Mouse (Mus musculus) forebrain, embryonic 12.5 days (tissue): ENCODE data around the gene Gm37240. TPM values are rescaled to one million over a fixed set of nuclear protein-coding genes. Genes with fewer than 3 reads are reported as not detected.

Source experiments
- ATAC-seq: fragments of 200-750 bp; cut with Nextera tagmentation; 2 replicates; pipeline ENCODE4 v1.8.0; 2017; ENCODE audit warnings: moderate TSS enrichment; ENCODE audit not compliant: low FRiP score
- H3K27ac ChIP-seq: fragments of 300-500 bp; sonication (generic); 2 replicates; pipeline ENCODE4 v1.5.1; 2016; ENCODE audit warnings: mild to moderate bottlenecking
- H3K27me3 ChIP-seq: fragments of 300-500 bp; sonication (generic); 2 replicates; pipeline ENCODE4 v1.6.1; 2016; ENCODE audit warnings: mild to moderate bottlenecking
- H3K36me3 ChIP-seq: fragments of 300-500 bp; sonication (generic); replicated peaks from 2 replicates; pipeline ENCODE4 v1.6.1; 2016; ENCODE audit warnings: mild to moderate bottlenecking
- H3K4me1 ChIP-seq: fragments of 300-500 bp; sonication (generic); 2 replicates; pipeline ENCODE4 v1.6.1; 2016
- H3K4me2 ChIP-seq: fragments of 300-500 bp; sonication (generic); 2 replicates; pipeline ENCODE4 v1.6.1; 2016; ENCODE audit warnings: mild to moderate bottlenecking, moderate library complexity
- H3K4me3 ChIP-seq: fragments of 300-500 bp; sonication (generic); replicated peaks from 2 replicates; pipeline ENCODE4 v1.5.1; 2016; ENCODE audit warnings: mild to moderate bottlenecking
- H3K9ac ChIP-seq: fragments of 300-500 bp; sonication (generic); 2 replicates; pipeline ENCODE4 v1.6.1; 2016; ENCODE audit warnings: mild to moderate bottlenecking
- H3K9me3 ChIP-seq: fragments of 300-500 bp; sonication (generic); 2 replicates; pipeline ENCODE4 v1.6.1; 2016
- WGBS: fragments of 180-500 bp; shearing (Covaris S2); methylation state at CpG from one replicate; pipeline ENCODE4 v1.1.7; 2016; 5-methylcytosine and 5-hydroxymethylcytosine counted together
- polyA plus RNA-seq: library from polyadenylated mRNA; unstranded; fragments of >200 nt; fragmentation: Nextera tagmentation; extraction: Ambion mirVana; gene quantifications from 2 replicates; pipeline ENCODE4 v1.2.1, GENCODE M21; 2016

Gm37240 gene
- polyA plus RNA-seq, 1 experiment from 2014 or later = 0.57 TPM

- Histone ChIP-seq H3K9ac (no peak overlapping the region), H3K9me3 (no peaks in the 10 kb centered on the region), H3K4me1 (peaks cover 6% of the 10 kb centered on the region; the same call in 1 of the 2 replicates), H3K4me3 (no peak overlapping the region), H3K27ac (no peak overlapping the region), H3K4me2 (no peak overlapping the region), H3K27me3 (no peaks in the 10 kb centered on the region), H3K36me3 (no peaks in the 10 kb centered on the region)
- 87% methylated on average over 6 of the region's 6 CpGs for WGBS
- ATAC-seq = no peak
Observed at GRCm38 (mm10) chr3:85553731-85554277, 333.5 kb downstream of the Gm37240 start.

DNA sequence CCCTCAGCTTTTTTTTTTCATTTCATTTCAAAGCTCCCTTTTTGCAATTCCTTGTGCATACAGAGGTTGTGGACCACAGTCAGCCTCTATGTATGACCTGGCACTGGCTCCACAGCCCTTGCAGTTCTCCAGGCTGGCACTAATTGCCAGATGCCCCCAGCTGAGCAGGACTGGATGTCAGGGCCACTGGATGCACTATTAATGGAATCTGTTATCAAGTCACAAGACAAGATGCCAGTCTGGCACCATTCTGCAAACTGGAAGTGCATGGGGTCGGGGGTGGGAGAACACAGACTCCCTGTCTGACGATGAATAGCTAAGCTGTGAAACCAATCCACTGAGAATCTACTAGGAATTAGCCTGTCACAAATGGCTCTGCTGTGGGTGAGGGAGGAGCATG is 336.0 kb downstream of the Gm37240 start:
- no peaks in the 10 kb centered on the region for H3K9me3 ChIP-seq
- H3K27ac ChIP-seq = no peak overlapping the region
- H3K4me2 ChIP-seq = no peak overlapping the region
- no peak for ATAC-seq
- no peaks in the 10 kb centered on the region for H3K36me3 ChIP-seq
- no peaks in the 10 kb centered on the region for H3K27me3 ChIP-seq
- WGBS = 70% methylated on average over 2 of the region's 2 CpGs
- no peak overlapping the region for H3K4me3 ChIP-seq
- H3K9ac ChIP-seq = no peak overlapping the region
- peaks cover 6% of the 10 kb centered on the region; the same call in 1 of the 2 replicates for H3K4me1 ChIP-seq

- no peaks in the 10 kb centered on the region for H3K27me3 ChIP-seq
Observed at GRCm38 (mm10) chr3:85550312-85550711, 337.0 kb downstream of the Gm37240 start.

GRCm38 (mm10) chr3:85543652-85544051 is 343.7 kb downstream of the Gm37240 start:
- Histone ChIP-seq H3K4me3 (no peak overlapping the region), H3K4me2 (no peak overlapping the region), H3K27ac (no peak overlapping the region), H3K9ac (no peak overlapping the region), H3K27me3 (no peaks in the 10 kb centered on the region), H3K9me3 (no peaks in the 10 kb centered on the region), H3K4me1 (no peaks in the 10 kb centered on the region), H3K36me3 (no peaks in the 10 kb centered on the region)
- 69% methylated on average over 2 of the region's 2 CpGs for WGBS
- no peak for ATAC-seq

More at GRCm38 (mm10) chr3:85550312-85550711, 337.0 kb downstream of the Gm37240 start:
- no peaks in the 10 kb centered on the region for H3K9me3 ChIP-seq
- H3K4me1 ChIP-seq = peaks cover 6% of the 10 kb centered on the region; the same call in 1 of the 2 replicates
- no peak for ATAC-seq
- 81% methylated on average over 4 of the region's 4 CpGs for WGBS
- H3K27ac ChIP-seq = no peak overlapping the region
- no peak overlapping the region for H3K4me3 ChIP-seq
- no peak overlapping the region for H3K9ac ChIP-seq
- H3K36me3 ChIP-seq = no peaks in the 10 kb centered on the region
- no peak overlapping the region for H3K4me2 ChIP-seq

DNA sequence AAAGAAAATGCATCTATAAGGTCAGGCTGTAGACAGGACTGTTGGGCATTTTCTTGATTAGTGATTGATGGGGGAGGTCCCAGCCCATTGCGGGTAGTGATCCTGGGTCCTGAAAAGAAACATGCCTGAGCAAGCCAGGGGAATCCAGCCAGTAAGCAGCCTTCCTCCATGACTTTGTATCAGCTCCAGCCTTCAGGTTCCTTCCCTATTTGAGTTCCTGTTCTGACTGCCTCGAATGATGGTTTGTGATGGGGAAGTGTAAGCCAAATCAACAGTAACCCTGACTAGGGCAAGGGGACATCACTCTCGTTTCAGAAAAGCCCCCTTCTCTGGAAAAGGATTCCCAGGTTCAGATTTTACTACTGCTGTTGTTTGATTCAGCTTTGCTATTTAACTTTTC is 344.6 kb downstream of the Gm37240 start:
- H3K9me3 ChIP-seq = no peaks in the 10 kb centered on the region
- ATAC-seq = no peak
- no peak overlapping the region for H3K4me3 ChIP-seq
- H3K4me1 ChIP-seq = no peaks in the 10 kb centered on the region
- H3K9ac ChIP-seq = no peak overlapping the region
- H3K4me2 ChIP-seq = no peak overlapping the region
- H3K36me3 ChIP-seq = no peaks in the 10 kb centered on the region
- no peaks in the 10 kb centered on the region for H3K27me3 ChIP-seq
- no peak overlapping the region for H3K27ac ChIP-seq
- 73% methylated on average over 3 of the region's 3 CpGs for WGBS

DNA sequence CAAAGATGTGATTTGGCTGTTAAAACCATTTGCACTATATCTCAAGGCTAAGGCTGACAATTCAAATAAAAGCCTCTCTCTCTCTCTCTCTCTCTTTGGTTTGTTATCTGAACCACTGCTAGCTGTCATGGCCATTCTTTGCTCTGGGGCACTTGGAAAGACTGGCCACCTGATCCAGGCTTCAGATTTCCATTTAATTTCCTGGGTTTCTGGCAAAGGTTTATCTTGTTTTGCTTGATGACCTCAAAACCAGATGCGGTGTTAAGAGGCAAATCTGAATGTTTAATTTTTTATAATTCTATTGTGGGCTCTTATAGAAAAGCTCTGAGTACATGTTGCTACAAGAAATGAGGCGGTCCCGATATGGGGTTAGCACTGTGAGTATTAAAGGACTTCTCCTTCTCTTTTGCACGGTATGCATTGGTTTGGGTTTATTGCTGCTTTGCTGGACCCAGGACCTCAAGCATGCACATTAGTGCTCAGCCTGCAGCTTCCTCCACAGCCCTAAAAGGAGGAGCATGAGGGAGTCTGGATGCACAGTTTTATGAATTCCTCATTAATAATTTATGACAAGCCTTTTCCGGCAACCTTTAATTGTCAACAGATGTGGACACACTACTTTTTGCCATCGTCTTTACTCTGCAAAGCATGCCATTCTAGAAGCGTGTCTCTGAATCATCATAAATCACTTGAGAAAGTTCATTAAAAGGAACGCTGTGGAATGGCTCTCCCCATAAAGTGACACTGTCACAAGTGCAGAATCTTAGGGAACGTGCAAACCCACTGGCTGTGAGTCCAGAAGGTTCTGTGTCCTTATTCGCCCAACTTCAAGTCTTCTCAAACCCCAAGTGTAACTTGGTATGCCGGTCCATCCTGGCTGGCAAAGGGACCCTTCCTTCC is 351.4 kb downstream of the Gm37240 start:
- Histone ChIP-seq H3K36me3 (no peaks in the 10 kb centered on the region), H3K27me3 (no peaks in the 10 kb centered on the region), H3K27ac (no peak overlapping the region), H3K4me1 (peaks cover 11% of the 10 kb centered on the region), H3K9ac (no peak overlapping the region), H3K9me3 (no peaks in the 10 kb centered on the region), H3K4me2 (no peak overlapping the region), H3K4me3 (no peak overlapping the region)
- no peak for ATAC-seq
- WGBS = 84% methylated on average over 11 of the region's 11 CpGs

DNA sequence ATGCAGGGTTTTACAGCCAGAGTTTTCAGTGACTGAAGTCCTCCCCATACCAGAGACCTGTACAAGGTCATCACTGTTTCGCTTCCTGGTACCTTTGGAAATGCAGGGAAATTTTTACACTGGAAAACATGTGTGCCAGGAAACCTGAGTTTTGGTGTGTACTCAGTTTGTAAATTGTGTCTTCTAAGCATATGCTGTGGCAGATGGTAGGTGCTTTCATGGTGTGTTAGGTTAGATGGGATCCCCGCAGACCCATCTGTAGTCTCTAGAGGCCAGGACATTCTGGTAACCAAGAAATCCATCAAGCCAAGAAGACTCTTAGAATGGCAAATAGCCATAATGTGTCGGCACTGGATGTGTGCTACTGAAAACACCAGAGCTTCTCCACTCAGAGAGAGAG is 352.3 kb downstream of the Gm37240 start:
- Histone ChIP-seq H3K27ac (no peak overlapping the region), H3K9me3 (no peaks in the 10 kb centered on the region), H3K27me3 (no peaks in the 10 kb centered on the region), H3K4me1 (peaks cover 11% of the 10 kb centered on the region), H3K4me3 (no peak overlapping the region), H3K9ac (no peak overlapping the region), H3K4me2 (no peak overlapping the region), H3K36me3 (no peaks in the 10 kb centered on the region)
- 89% methylated on average over 3 of the region's 3 CpGs for WGBS
- ATAC-seq = no peak

DNA sequence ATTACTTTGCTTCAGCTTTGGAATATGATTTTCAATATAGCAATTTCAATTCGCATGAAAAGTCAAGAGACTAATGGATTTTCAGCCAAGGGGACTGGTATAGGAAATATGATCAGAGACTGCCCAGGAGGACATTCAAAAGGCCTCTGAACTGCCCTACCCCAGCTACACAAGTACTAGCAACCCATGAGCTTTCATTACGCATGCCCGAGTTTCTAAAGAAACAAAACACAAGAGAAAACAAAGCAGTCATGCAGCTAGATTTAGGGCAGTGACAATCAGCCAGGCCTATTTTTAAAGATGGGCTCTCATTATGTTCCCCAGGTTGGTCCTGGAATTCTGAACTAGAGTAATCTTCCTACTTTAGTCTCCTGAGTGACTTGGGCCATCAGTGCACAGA is 354.9 kb downstream of the Gm37240 start:
- ATAC-seq = no peak
- Histone ChIP-seq H3K36me3 (no peaks in the 10 kb centered on the region), H3K9me3 (no peaks in the 10 kb centered on the region), H3K4me2 (no peak overlapping the region; the same call in 1 of the 2 replicates), H3K9ac (no peak overlapping the region), H3K4me3 (no peak overlapping the region), H3K27me3 (no peaks in the 10 kb centered on the region), H3K4me1 (peaks cover 11% of the 10 kb centered on the region), H3K27ac (no peak overlapping the region)
- 29% methylated on average over 3 of the region's 3 CpGs for WGBS

DNA sequence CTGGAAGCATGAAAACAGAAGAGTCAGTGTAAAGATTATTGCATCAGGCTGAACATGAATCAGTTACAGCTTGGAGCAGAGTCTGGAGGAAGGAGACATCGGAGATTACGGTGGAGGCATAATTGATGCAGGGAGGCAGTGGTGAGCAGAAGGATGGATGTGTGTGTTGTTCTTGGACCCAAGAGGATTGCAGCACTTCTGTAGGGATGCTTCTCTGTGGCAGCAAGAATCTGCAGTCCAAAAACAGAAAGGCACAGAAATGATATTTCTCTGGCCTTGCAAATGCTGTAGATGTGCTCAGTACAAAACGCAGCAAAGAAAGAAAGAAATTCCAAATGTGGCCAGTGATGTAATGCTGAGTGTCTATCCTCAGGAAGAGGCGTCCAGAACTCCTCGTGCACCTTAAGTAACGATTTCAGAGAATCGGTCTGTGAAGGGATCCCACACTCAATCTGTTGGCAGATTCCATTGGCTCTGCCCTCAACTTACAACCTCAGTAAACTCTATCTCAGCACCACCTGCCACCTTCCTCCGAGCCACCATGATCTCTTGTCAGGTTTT is 356.6 kb downstream of the Gm37240 start:
- H3K4me1 ChIP-seq = peaks cover 7% of the 10 kb centered on the region; the same call in 1 of the 2 replicates
- no peak overlapping the region for H3K4me3 ChIP-seq
- no peak for ATAC-seq
- H3K27ac ChIP-seq = no peak overlapping the region
- H3K9me3 ChIP-seq = no peaks in the 10 kb centered on the region
- no peaks in the 10 kb centered on the region for H3K27me3 ChIP-seq
- WGBS = 92% methylated on average over 8 of the region's 8 CpGs
- H3K9ac ChIP-seq = no peak overlapping the region
- no peaks in the 10 kb centered on the region for H3K36me3 ChIP-seq
- H3K4me2 ChIP-seq = no peak overlapping the region

DNA sequence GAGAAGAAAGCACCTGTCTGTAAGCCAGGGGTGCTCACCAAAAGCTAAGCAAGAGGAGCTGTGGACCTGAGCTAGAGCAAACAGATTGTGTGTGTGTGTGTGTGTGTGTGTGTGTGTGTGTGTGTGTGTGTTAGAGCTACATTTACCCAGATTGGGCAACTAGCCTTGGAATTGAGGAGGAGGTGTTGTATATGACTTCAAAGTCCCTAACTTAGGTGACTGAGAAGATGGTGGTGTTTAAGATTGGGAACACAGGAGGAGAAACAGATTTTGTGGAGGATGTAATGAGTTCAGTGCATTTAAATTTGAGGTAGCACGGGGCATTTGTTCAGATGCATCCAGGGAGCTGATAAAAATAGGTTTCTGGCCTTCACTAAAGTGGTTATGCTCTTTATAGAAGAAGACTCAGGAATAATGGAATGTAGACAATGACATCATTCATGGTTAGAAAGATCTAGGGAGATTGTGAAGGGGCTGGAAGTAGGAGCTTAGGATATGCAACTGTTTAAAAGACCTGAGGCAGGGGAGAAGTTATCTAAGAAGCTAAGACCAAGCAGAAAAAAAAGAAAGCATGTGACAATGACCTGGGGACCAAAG is 365.9 kb downstream of the Gm37240 start:
- H3K27me3 ChIP-seq = no peaks in the 10 kb centered on the region
- H3K9me3 ChIP-seq = no peaks in the 10 kb centered on the region
- H3K4me3 ChIP-seq = no peak overlapping the region
- H3K4me1 ChIP-seq = no peaks in the 10 kb centered on the region
- H3K4me2 ChIP-seq = no peak overlapping the region
- no peak overlapping the region for H3K9ac ChIP-seq
- no peak for ATAC-seq
- 88% methylated on average over 1 of the region's 1 CpGs for WGBS
- no peaks in the 10 kb centered on the region for H3K36me3 ChIP-seq
- H3K27ac ChIP-seq = no peak overlapping the region

DNA sequence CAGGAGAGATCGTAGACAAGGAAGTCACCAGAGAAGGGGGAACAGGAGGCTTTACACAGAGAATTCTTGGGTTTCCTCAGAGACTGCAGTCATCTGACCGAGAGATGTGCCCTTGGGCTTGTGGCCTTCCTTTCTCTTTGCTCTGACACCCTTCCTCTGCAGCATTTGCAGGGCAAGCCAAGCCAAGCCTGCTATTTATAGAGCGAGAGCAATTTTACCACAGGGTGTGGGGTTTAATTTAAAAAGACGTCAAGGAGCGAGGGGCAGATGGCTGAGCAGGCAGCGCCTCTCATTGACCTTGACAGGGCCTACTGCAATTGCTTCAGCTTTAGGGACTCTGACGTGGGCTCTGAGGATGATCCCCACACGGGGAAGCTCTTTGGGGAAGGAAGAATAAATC is 368.6 kb downstream of the Gm37240 start:
- WGBS = 89% methylated on average over 8 of the region's 8 CpGs
- H3K27me3 ChIP-seq = no peaks in the 10 kb centered on the region
- no peak for ATAC-seq
- no peaks in the 10 kb centered on the region for H3K36me3 ChIP-seq
- no peak overlapping the region for H3K4me3 ChIP-seq
- no peaks in the 10 kb centered on the region for H3K4me1 ChIP-seq
- no peak overlapping the region for H3K27ac ChIP-seq
- H3K9ac ChIP-seq = no peak overlapping the region
- H3K9me3 ChIP-seq = no peaks in the 10 kb centered on the region
- H3K4me2 ChIP-seq = no peak overlapping the region

DNA sequence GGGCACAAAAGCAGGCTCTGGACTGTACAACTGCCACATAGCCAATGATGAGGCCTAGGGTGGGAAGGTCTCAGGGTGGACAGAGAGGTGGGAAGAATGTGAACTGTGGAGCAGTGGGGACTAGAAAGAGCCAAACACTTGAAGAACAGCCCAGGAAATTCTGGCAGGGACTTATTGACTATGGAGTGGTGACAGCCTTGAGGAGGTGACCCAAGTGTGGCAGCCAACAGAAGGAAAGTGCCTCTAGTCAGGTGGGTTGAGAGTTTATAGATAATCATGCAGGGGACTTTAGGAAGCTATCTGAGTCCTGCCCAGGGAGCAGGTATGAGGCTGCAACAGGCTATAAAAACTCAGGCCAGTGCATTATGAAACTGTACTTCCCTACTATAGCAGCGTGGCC is 369.2 kb downstream of the Gm37240 start:
- H3K9me3 ChIP-seq = no peaks in the 10 kb centered on the region
- H3K27me3 ChIP-seq = no peaks in the 10 kb centered on the region
- H3K4me2 ChIP-seq = no peak overlapping the region
- no peak overlapping the region for H3K9ac ChIP-seq
- H3K36me3 ChIP-seq = no peaks in the 10 kb centered on the region
- WGBS = 90% methylated on average over 1 of the region's 1 CpGs
- H3K4me1 ChIP-seq = no peaks in the 10 kb centered on the region
- H3K4me3 ChIP-seq = no peak overlapping the region
- ATAC-seq = no peak
- H3K27ac ChIP-seq = no peak overlapping the region
